ENCODE assay signal across 14 mouse cellular contexts in the genomic region with DNA sequence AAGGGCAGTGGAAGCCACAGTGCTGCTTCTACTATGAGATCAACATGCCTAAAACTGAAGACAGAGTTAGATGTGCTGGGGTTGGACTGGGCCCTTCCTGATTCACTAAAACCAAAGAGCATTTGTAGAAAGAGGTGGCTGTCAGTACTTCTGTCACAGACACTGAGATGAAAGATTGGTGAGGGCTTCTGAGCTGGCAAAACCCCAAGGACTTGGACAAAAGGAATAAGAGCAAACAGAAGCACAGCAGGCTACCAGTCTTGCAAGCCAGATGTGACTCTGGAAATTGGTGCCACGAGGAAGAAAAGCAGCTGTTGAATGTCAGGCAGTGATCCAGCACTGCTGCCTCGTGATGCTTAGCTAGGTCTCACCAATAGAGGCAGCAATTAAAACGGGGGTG. TPM values are rescaled to one million over a fixed set of nuclear protein-coding genes. Genes with fewer than 3 reads are reported as not detected.
DNase-seq lines count a peak whose midpoint lies in the region; ATAC-seq and TF ChIP-seq lines count a peak whose summit lies in the region.
"Had no signal": no experiment of that assay in that cellular context is flagged by ENCODE, and none has a peak within 500 bp of the region (broad histone marks: within the 10 kb centered on the region; RNA-seq: fewer than 3 reads in every experiment).

No protein-coding gene starts in this region.

- H3K9ac ChIP-seq in kidney, embryonic 15.5 days: no peak overlapping the region
- H3K9ac ChIP-seq in kidney, embryonic 16.5 days (replicated peaks; ENCODE audit: low read length): no peak overlapping the region
- H3K9ac ChIP-seq in hindbrain, postnatal 0 days (replicated peaks; ENCODE audit: low read length): no peak overlapping the region
- H3K9ac ChIP-seq: forebrain, embryonic 15.5 days; hindbrain, embryonic 15.5 days; limb, embryonic 15.5 days had no signal

- ATAC-seq in kidney, embryonic 15.5 days (replicated peaks; ENCODE audit: low FRiP score): no peak
- ATAC-seq in kidney, embryonic 16.5 days (ENCODE audit: low FRiP score, low TSS enrichment): no peak
- no peak for ATAC-seq in hindbrain, postnatal 0 days
- ATAC-seq in frontal cortex, adult (ENCODE audit: low TSS enrichment): no peak
- no peak for ATAC-seq in erythroblast, adult 5-6 weeks (replicated peaks; ENCODE audit: low FRiP score, poor library complexity, severe bottlenecking)
- ATAC-seq: forebrain, embryonic 15.5 days had no signal

- 0 out of 2 replicates have a peak, but pooled peaks cover 4% of the 10 kb centered on the region for H3K9me3 ChIP-seq in kidney, embryonic 15.5 days (replicated peaks)
- no peaks in the 10 kb centered on the region for H3K9me3 ChIP-seq in kidney, embryonic 16.5 days (ENCODE audit: low read length)
- H3K9me3 ChIP-seq in hindbrain, postnatal 0 days (ENCODE audit: low read length): no peaks in the 10 kb centered on the region
- H3K9me3 ChIP-seq: forebrain, embryonic 15.5 days; hindbrain, embryonic 15.5 days; limb, embryonic 15.5 days had no signal

- no peak overlapping the region for H3K4me3 ChIP-seq in kidney, embryonic 15.5 days (replicated peaks)
- no peak overlapping the region for H3K4me3 ChIP-seq in kidney, embryonic 16.5 days (ENCODE audit: low read length)
- H3K4me3 ChIP-seq in hindbrain, postnatal 0 days (ENCODE audit: low read length): no peak overlapping the region
- H3K4me3 ChIP-seq: forebrain, embryonic 15.5 days; hindbrain, embryonic 15.5 days; limb, embryonic 15.5 days; megakaryocyte, embryonic 14.5 days had no signal

- 0 out of 2 replicates have a peak overlapping the region, but pooled peaks have one; percentile 7 for H3K27ac ChIP-seq in kidney, embryonic 15.5 days
- no peak overlapping the region for H3K27ac ChIP-seq in kidney, embryonic 16.5 days (ENCODE audit: low read length)
- no peak overlapping the region for H3K27ac ChIP-seq in hindbrain, postnatal 0 days
- H3K27ac ChIP-seq: forebrain, embryonic 15.5 days; hindbrain, embryonic 15.5 days; limb, embryonic 15.5 days had no signal

- peak; percentile 23 for DNase-seq in fibroblast of lung, adult 2 months (ENCODE audit: low read depth)
- DNase-seq in heart, postnatal 4 days: peak; percentile 50
- peak; percentile 82 for DNase-seq in lung, postnatal 10 days
- no peak for DNase-seq in hindbrain, postnatal 0 days (ENCODE audit: low spot score)
- DNase-seq: cerebellum, postnatal 10 days; spleen, adult 18-20 months had no signal

- 11% methylated on average over 3 of the region's 3 CpGs for WGBS in kidney, embryonic 15.5 days
- WGBS in kidney, embryonic 16.5 days: 17% methylated on average over 3 of the region's 3 CpGs
- WGBS in hindbrain, postnatal 0 days: 10% methylated on average over 3 of the region's 3 CpGs

- no peaks in the 10 kb centered on the region for H3K27me3 ChIP-seq in kidney, embryonic 15.5 days
- H3K27me3 ChIP-seq in kidney, embryonic 16.5 days (ENCODE audit: insufficient read depth, low read length): no peaks in the 10 kb centered on the region
- H3K27me3 ChIP-seq in hindbrain, postnatal 0 days (ENCODE audit: insufficient read depth, low read length): no peaks in the 10 kb centered on the region
- H3K27me3 ChIP-seq: forebrain, embryonic 15.5 days; hindbrain, embryonic 15.5 days; limb, embryonic 15.5 days had no signal

- H3K4me2 ChIP-seq in kidney, embryonic 15.5 days: no peak overlapping the region
- no peak overlapping the region for H3K4me2 ChIP-seq in kidney, embryonic 16.5 days (replicated peaks; ENCODE audit: low read depth, low read length)
- no peak overlapping the region for H3K4me2 ChIP-seq in hindbrain, postnatal 0 days (ENCODE audit: low read depth, low read length)
- H3K4me2 ChIP-seq: forebrain, embryonic 15.5 days; hindbrain, embryonic 15.5 days; limb, embryonic 15.5 days had no signal

- TF ChIP-seq CTCF in hindbrain, postnatal 0 days (IDR thresholded peaks at IDR 0.05; ENCODE audit: low read depth): no peak

- no peaks in the 10 kb centered on the region for H3K36me3 ChIP-seq in kidney, embryonic 15.5 days
- no peaks in the 10 kb centered on the region for H3K36me3 ChIP-seq in kidney, embryonic 16.5 days (ENCODE audit: insufficient read depth, low read length)
- no peaks in the 10 kb centered on the region for H3K36me3 ChIP-seq in hindbrain, postnatal 0 days (ENCODE audit: insufficient read depth, low read length)
- H3K36me3 ChIP-seq: forebrain, embryonic 15.5 days; hindbrain, embryonic 15.5 days; limb, embryonic 15.5 days had no signal

- no peaks in the 10 kb centered on the region for H3K4me1 ChIP-seq in kidney, embryonic 15.5 days
- H3K4me1 ChIP-seq in kidney, embryonic 16.5 days (ENCODE audit: insufficient read depth, low read length): no peaks in the 10 kb centered on the region; the same call in 1 of the 2 replicates
- H3K4me1 ChIP-seq in hindbrain, postnatal 0 days (ENCODE audit: insufficient read depth, low read length): no peaks in the 10 kb centered on the region
- H3K4me1 ChIP-seq: forebrain, embryonic 15.5 days; hindbrain, embryonic 15.5 days; limb, embryonic 15.5 days; megakaryocyte, embryonic 14.5 days had no signal

RNA-seq across cellular contexts. Expression of a gene that starts 48.2 kb away (rescaled TPM):
- 11.6 and 12.4 TPM in 2 replicates for polyA plus RNA-seq in kidney, embryonic 15.5 days (2015; fragmentation: Nextera tagmentation; extraction: Ambion mirVana)
- polyA plus RNA-seq in kidney, embryonic 16.5 days (2015; fragmentation: Nextera tagmentation; extraction: Ambion mirVana): 12.5 and 17.1 TPM in 2 replicates
- 10 to 100 TPM; 18.7 to 21.9 TPM for total RNA-seq in heart, postnatal 4 days (2021)
- total RNA-seq in hindbrain, postnatal 0 days (2014; rRNA removed): 10.6 and 16.3 TPM in 2 replicates
- polyA plus RNA-seq in hindbrain, postnatal 0 days (2015; fragmentation: Nextera tagmentation; extraction: Ambion mirVana): 17.0 and 21.8 TPM in 2 replicates
- not detected in 2 replicates for total RNA-seq in erythroblast, adult 5-6 weeks (2015; ENCODE audit: low replicate concordance)
- not detected in 2 replicates for total RNA-seq in erythroblast, adult 5-6 weeks (2017; ENCODE audit: low replicate concordance)

Comparison
In these comparisons a context has a peak if more than half of its experiments do, and no peak if none do; other contexts are left out.
1. RNA of a gene that starts 48.2 kb away (total RNA-seq): 18.7 to 21.9 TPM in heart, postnatal 4 days and 10.6 to 16.3 TPM in hindbrain, postnatal 0 days; not detected in erythroblast, adult 5-6 weeks; every median in the first group is over 10 times any median in the second.